Mouse (Mus musculus): ENCODE measurements around the gene Plekhg1.

GRCm38 (mm10) chr10:3749580-3749979 lies 9.4 kb downstream of the Plekhg1 start:
- TF ChIP-seq CTCF (conservative IDR thresholded peaks at IDR 0.05; ENCODE audit: insufficient read depth, insufficient read length, low read depth, low read length) (no peak), POLR2A (IDR thresholded peaks at IDR 0.05; ENCODE audit: low read depth, low read length) (no peak)

All from kidney, adult 2 months (tissue).